Mouse (Mus musculus) forebrain, postnatal 0 days (tissue): ENCODE data around the gene Mgst3. TPM values are rescaled to one million over a fixed set of nuclear protein-coding genes. Genes with fewer than 3 reads are reported as not detected.
A peak's percentile ranks its signal among the peaks of the same experiment; 100 is the strongest.

Source experiments
- ATAC-seq: fragments of 200-750 bp; cut with Nextera tagmentation; 2 replicates; pipeline ENCODE4 v1.8.0; 2017; ENCODE audit warnings: mild to moderate bottlenecking, moderate library complexity
- DNase-seq: peaks from one replicate; pipeline ENCODE4 v3.0.0-alpha.2; 2015
- H3K27ac ChIP-seq: fragments of 300-500 bp; sonication (generic); 2 replicates; pipeline ENCODE4 v1.5.1; 2014; ENCODE audit warnings: low read depth, mild to moderate bottlenecking, antibody characterized with exemption, low read length, moderate library complexity, mixed read lengths
- H3K27me3 ChIP-seq: fragments of 300-500 bp; sonication (generic); 2 replicates; pipeline ENCODE4 v1.6.1; 2014; ENCODE audit warnings: mild to moderate bottlenecking, low read length, mixed read lengths; ENCODE audit not compliant: insufficient read depth
- H3K36me3 ChIP-seq: fragments of 300-500 bp; sonication (generic); 2 replicates; pipeline ENCODE4 v1.6.1; 2014; ENCODE audit warnings: mild to moderate bottlenecking, moderate library complexity; ENCODE audit not compliant: insufficient read depth
- H3K4me1 ChIP-seq: fragments of 300-500 bp; sonication (generic); 2 replicates; pipeline ENCODE4 v1.6.1; 2014; ENCODE audit warnings: antibody characterized with exemption; ENCODE audit not compliant: insufficient read depth
- H3K4me2 ChIP-seq: fragments of 300-500 bp; sonication (generic); 2 replicates; pipeline ENCODE4 v1.6.1; 2014; ENCODE audit warnings: low read depth, mild to moderate bottlenecking, moderate library complexity
- H3K4me3 ChIP-seq: fragments of 300-500 bp; sonication (generic); 2 replicates; pipeline ENCODE4 v1.5.1; 2014; ENCODE audit warnings: low read depth, low read length, mixed read lengths
- H3K9ac ChIP-seq: fragments of 300-500 bp; sonication (generic); 2 replicates; pipeline ENCODE4 v1.6.1; 2014; ENCODE audit warnings: mild to moderate bottlenecking
- H3K9me3 ChIP-seq: fragments of 300-500 bp; sonication (generic); 2 replicates; pipeline ENCODE4 v1.6.1; 2016; ENCODE audit warnings: low read length
- CTCF ChIP-seq: sonication (generic); IDR thresholded peaks from 2 replicates; pipeline ENCODE4 v1.5.1; 2016; ENCODE audit warnings: antibody characterized with exemption, control low read depth, low read depth
- WGBS: fragments of 180-500 bp; shearing (Covaris S2); extraction: QIAGEN DNeasy Blood & Tissue Kit; methylation state at CpG from one replicate; pipeline ENCODE4 v1.1.7; 2014; 5-methylcytosine and 5-hydroxymethylcytosine counted together
- polyA plus RNA-seq: library from polyadenylated mRNA; unstranded; fragments of >200 nt; fragmentation: Nextera tagmentation; extraction: Ambion mirVana; gene quantifications from 2 replicates; pipeline ENCODE4 v1.2.1, GENCODE M21; 2015
- total RNA-seq: library from RNA; depleted of rRNA; stranded (reverse); fragments of >200 nt; gene quantifications from 2 replicates; pipeline ENCODE4 v1.2.3, GENCODE M21; 2014

The Mgst3 gene
- total and polyA plus RNA-seq, 2 experiments from 2014 or later, result 192 to 243 TPM

- peak; percentile 53; the same call in 1 of the 2 replicates for ATAC-seq
- 24% methylated on average over 15 of the region's 15 CpGs for WGBS
- no peak for TF ChIP-seq CTCF
These were observed 19.4 kb downstream of the Mgst3 start for GRCm38 (mm10) chr1:167374003-167374784.

GRCm38 (mm10) chr1:167372739-167373138, 20.9 kb downstream of the Mgst3 start:
- WGBS, result 94% methylated on average over 7 of the region's 7 CpGs
- H3K36me3 ChIP-seq, result peaks cover 23% of the 10 kb centered on the region
- no peak overlapping the region for H3K4me3 ChIP-seq
- H3K9ac ChIP-seq, result no peak overlapping the region
- no peaks in the 10 kb centered on the region for H3K9me3 ChIP-seq
- H3K27me3 ChIP-seq, result no peaks in the 10 kb centered on the region
- DNase-seq (no peak), ATAC-seq (no peak)
- no peak overlapping the region for H3K27ac ChIP-seq
- H3K4me1 ChIP-seq, result no peaks in the 10 kb centered on the region
- H3K4me2 ChIP-seq, result no peak overlapping the region
- TF ChIP-seq CTCF, result no peak

More at GRCm38 (mm10) chr1:167374003-167374784, 19.4 kb downstream of the Mgst3 start:
- Histone ChIP-seq H3K27me3 (no peaks in the 10 kb centered on the region), H3K4me2 (no peak overlapping the region), H3K9ac (no peak overlapping the region), H3K36me3 (peaks cover 23% of the 10 kb centered on the region), H3K27ac (no peak overlapping the region), H3K9me3 (no peaks in the 10 kb centered on the region), H3K4me3 (no peak overlapping the region), H3K4me1 (no peaks in the 10 kb centered on the region)
- DNase-seq, result peak; percentile 26

GRCm38 (mm10) chr1:167369905-167370304, 23.7 kb downstream of the Mgst3 start:
- WGBS, result 12% methylated on average over 7 of the region's 7 CpGs

GRCm38 (mm10) chr1:167368513-167368912, 25.1 kb downstream of the Mgst3 start:
- H3K4me1 ChIP-seq, result no peaks in the 10 kb centered on the region
- H3K9me3 ChIP-seq, result no peaks in the 10 kb centered on the region
- H3K27ac ChIP-seq, result no peak overlapping the region
- no peak for ATAC-seq
- WGBS, result 84% methylated on average over 7 of the region's 7 CpGs
- H3K4me2 ChIP-seq, result no peak overlapping the region
- H3K9ac ChIP-seq, result no peak overlapping the region
- TF ChIP-seq CTCF, result no peak
- DNase-seq, result no peak
- no peaks in the 10 kb centered on the region for H3K27me3 ChIP-seq
- H3K4me3 ChIP-seq, result no peak overlapping the region
- H3K36me3 ChIP-seq, result peaks cover 31% of the 10 kb centered on the region

More at GRCm38 (mm10) chr1:167369905-167370304, 23.7 kb downstream of the Mgst3 start:
- no peaks in the 10 kb centered on the region for H3K27me3 ChIP-seq
- no peak overlapping the region for H3K4me3 ChIP-seq
- no peak overlapping the region for H3K27ac ChIP-seq
- H3K4me1 ChIP-seq, result no peaks in the 10 kb centered on the region
- H3K36me3 ChIP-seq, result peaks cover 25% of the 10 kb centered on the region
- H3K9me3 ChIP-seq, result no peaks in the 10 kb centered on the region
- peak; percentile 83 for DNase-seq
- ATAC-seq, result peak; percentile 71; the same call in 1 of the 2 replicates
- no peak overlapping the region for H3K4me2 ChIP-seq
- TF ChIP-seq CTCF, result peak; percentile 94
- no peak overlapping the region for H3K9ac ChIP-seq

- H3K27ac ChIP-seq, result no peak overlapping the region
- ATAC-seq, result no peak
- peaks cover 31% of the 10 kb centered on the region for H3K36me3 ChIP-seq
- no peak overlapping the region for H3K9ac ChIP-seq
- 92% methylated on average over 4 of the region's 4 CpGs for WGBS
- no peak for TF ChIP-seq CTCF
- H3K4me1 ChIP-seq, result no peaks in the 10 kb centered on the region
- no peaks in the 10 kb centered on the region for H3K9me3 ChIP-seq
- H3K27me3 ChIP-seq, result no peaks in the 10 kb centered on the region
- H3K4me3 ChIP-seq, result no peak overlapping the region
- DNase-seq, result no peak
- no peak overlapping the region for H3K4me2 ChIP-seq
These were observed 25.6 kb downstream of the Mgst3 start for GRCm38 (mm10) chr1:167368018-167368417.

GRCm38 (mm10) chr1:167366621-167367020, 27.0 kb downstream of the Mgst3 start:
- Histone ChIP-seq H3K4me2 (no peak overlapping the region), H3K27me3 (no peaks in the 10 kb centered on the region), H3K36me3 (peaks cover 28% of the 10 kb centered on the region), H3K4me1 (no peaks in the 10 kb centered on the region), H3K9me3 (no peaks in the 10 kb centered on the region), H3K4me3 (no peak overlapping the region), H3K9ac (no peak overlapping the region), H3K27ac (no peak overlapping the region)
- DNase-seq, result no peak
- no peak for TF ChIP-seq CTCF
- ATAC-seq, result no peak
- WGBS, result 89% methylated on average over 6 of the region's 6 CpGs

GRCm38 (mm10) chr1:167365808-167366207, 27.8 kb downstream of the Mgst3 start:
- Histone ChIP-seq H3K9me3 (no peaks in the 10 kb centered on the region), H3K27me3 (no peaks in the 10 kb centered on the region), H3K9ac (no peak overlapping the region), H3K4me2 (no peak overlapping the region), H3K36me3 (peaks cover 30% of the 10 kb centered on the region), H3K4me1 (no peaks in the 10 kb centered on the region), H3K27ac (no peak overlapping the region), H3K4me3 (no peak overlapping the region)
- no peak for TF ChIP-seq CTCF
- WGBS, result 87% methylated on average over 7 of the region's 7 CpGs
- DNase-seq (no peak), ATAC-seq (no peak)
